Mouse (Mus musculus): ENCODE measurements at regions not wholly inside any gene's neighbourhood (a gene's known extent, or its start where the extent isn't known, plus 50 kb on each side); places are given as distances from the start of the nearest gene placed in this dataset.
A peak's percentile ranks its signal among the peaks of the same experiment; 100 is the strongest.

- DNase-seq: no peak
These were observed 389.0 kb upstream of the Klf4 start for GRCm38 (mm10) chr4:55921217-55921616.

DNA sequence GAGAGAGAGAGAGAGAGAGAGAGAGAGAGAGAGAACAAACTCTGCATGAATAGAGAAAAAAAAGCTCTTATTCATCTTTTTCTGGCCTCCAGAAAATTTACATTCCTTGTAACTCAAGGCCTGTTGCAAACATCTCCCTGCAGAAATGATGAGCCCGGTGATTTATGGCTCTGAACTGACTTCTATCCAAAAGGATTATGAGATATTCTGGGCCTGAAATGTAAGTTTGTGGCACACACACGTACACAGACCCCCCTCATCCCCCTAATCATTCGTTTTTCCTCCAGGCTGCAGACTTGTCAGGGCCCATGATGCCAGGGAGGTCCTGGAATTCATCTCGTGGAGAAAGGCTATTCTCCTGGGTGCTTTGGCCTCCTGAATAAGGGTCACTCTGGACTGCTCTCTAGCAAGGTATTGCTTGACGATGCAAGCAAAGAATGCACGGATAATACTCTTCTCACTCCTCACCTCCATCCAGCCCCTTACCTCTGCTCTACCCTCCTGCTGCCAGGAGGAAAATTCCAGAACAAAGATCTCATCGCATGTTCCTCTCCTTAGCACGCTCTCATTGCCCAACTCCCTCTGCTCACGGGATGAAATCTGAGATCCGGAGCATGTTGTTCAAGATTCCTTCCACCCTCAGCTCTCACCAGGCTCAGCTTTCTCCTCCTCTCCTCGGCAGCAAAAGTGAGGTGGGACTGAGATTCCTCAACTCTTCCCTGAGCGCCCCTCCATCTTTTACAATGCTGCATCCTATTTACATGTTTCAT, 362.0 kb upstream of the Klf4 start:
- no peak for DNase-seq

DNA sequence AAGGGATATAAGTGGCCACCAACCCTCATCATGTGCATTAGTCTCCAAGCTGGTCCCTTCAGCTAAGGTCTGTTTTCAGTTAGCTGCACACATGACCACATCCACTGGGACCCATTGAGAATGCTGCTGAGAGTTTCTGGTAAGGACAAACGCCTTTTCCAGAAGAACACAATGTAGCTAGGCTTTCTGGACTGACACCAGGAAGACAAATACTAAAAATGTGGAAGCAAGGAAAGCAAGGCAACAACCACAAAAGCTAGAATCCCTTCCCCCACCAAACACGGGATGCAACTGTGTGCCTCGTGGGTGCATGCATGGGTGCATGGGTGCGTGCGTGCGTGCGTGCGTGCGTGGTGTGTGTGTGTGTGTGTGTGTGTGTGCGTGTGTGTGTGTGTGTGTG, 359.4 kb upstream of the Klf4 start:
- DNase-seq: no peak

- no peak for DNase-seq
These were observed 355.3 kb upstream of the Klf4 start for GRCm38 (mm10) chr4:55887581-55887980.

DNA sequence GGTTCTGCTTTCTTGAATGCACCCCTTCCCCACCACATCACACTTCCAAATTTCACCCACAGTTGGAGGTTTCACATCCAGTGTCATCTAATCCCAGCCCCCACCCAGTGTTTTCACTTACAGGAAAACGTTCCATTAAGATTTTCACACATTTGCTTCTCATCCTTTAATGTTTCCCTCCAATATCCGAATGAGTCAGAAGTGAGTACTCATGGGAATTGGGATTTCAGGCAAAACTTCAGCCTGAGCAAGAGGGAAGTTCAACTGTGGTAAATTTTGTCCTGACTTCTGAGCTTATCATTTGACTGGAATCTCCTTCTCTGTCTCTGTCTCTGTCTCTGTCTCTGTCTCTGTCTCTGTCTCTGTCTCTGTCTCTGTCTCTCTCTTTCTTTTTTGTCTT, 350.3 kb upstream of the Klf4 start:
- no peak for DNase-seq

- peak; percentile 40 for DNase-seq
These were observed 343.0 kb upstream of the Klf4 start for GRCm38 (mm10) chr4:55875304-55875703.

DNA sequence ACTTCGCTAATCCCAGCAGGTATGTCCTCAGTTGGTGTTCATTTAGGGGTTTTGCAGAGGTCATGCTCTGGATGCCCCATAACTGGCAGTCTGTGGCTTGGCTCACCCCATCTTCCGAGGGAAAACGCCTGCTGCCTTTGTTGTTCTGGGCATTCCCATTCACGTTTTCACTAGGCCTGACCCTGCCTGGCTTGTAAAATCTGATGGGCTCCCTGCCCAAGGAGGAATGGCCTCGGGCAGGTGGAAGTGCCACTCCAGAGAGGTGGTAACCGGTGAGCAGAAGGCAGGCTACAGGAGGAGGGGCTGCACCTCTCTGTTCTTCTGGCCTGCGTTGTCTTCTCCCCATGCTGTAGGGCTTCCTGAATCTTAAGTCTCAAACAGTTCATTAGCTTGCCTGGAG, 342.6 kb upstream of the Klf4 start:
- no peak for DNase-seq

GRCm38 (mm10) chr4:55874276-55874675, 342.0 kb upstream of the Klf4 start:
- no peak for DNase-seq

DNA sequence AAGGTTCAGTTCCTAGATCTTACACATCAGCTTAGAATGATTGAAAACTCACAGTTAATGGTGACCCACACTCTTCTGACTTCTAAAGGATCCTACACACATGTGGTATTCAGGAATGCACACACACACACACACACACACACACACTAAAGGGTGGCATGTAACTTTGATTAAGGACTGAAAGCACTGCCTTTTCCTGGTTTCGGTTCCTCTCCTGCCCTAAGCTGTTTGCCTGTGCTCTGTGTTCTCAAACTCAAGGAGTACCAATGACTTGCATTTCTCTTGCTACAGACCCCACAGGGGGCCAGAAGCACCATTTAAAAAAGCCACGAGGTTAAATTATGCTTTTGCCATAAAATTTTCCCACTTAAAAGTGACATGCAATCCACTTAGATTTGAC, 327.8 kb upstream of the Klf4 start:
- no peak for DNase-seq

- no peak for DNase-seq
These were observed 327.0 kb upstream of the Klf4 start for GRCm38 (mm10) chr4:55859211-55859761.

- DNase-seq: no peak
These were observed 319.2 kb upstream of the Klf4 start for GRCm38 (mm10) chr4:55851430-55851829.

GRCm38 (mm10) chr4:55851027-55851426, 318.8 kb upstream of the Klf4 start:
- DNase-seq: no peak

- peak; percentile 28 for DNase-seq
These were observed 311.6 kb upstream of the Klf4 start for GRCm38 (mm10) chr4:55843727-55844401.

DNA sequence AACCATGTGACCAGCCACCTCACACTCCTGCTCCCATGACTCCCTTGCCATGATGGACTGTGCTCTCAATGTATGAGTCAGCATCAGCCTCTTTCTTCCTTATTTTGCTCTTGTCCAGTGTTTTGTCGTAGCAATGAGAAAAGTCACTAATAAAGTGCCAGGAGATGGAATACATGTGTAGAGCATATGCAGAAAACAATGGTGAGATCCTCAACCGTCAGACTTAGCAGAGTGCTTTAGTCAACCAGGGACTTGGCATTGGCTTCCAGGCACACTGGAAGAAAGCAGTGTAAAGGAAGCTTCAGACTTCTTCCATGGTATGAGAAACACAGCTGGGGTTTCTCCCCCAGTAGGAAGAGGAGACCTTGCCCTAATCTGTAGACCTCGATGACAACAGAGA, 306.3 kb upstream of the Klf4 start:
- DNase-seq: no peak

GRCm38 (mm10) chr4:55824047-55824760, 291.9 kb upstream of the Klf4 start:
- no peak for DNase-seq

DNA sequence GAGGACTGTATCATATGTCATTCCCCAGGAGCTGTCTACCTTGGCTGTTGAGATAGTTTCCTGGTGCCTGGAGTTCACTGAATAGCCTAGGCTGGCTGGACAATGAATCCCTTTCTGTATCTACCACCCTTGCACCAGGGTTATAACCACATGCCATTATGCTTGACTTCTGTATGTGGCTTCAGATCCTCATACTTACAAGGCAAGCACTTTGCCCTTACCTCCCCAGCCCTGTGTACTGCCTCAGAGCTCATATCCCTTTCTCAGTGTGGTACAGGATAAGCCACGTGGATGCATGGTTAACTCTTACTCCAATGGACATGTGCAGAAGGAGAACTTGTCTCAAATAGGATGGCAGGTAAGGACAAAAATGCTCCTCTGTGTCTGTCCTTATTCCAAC, 291.3 kb upstream of the Klf4 start:
- DNase-seq: no peak

GRCm38 (mm10) chr4:55817035-55817818, 285.0 kb upstream of the Klf4 start:
- DNase-seq: no peak

DNA sequence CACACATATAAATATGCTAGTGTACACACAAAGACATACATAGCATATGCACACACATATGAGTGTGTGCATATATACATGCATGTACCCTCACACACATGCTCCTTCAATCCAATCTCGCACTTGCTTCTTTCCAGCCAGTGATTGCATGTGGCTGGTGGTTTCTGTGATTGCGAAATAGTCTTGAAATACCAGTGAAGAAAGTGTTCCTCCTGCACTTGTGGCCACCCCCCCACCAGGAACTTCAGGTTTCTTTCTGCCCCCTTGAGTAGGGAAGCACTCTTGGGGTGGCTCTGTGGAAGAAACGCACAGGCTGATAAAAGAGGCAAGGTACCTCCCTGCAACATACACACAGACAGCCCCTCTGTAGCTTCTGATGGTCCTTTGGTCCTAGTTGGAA, 283.6 kb upstream of the Klf4 start:
- DNase-seq: peak; percentile 34

- DNase-seq: peak; percentile 22
These were observed 280.6 kb upstream of the Klf4 start for GRCm38 (mm10) chr4:55812846-55813245.

- no peak for DNase-seq
These were observed 279.4 kb upstream of the Klf4 start for GRCm38 (mm10) chr4:55811656-55812055.

GRCm38 (mm10) chr4:55808501-55808900, 276.2 kb upstream of the Klf4 start:
- no peak for DNase-seq

GRCm38 (mm10) chr4:55806799-55807198, 274.5 kb upstream of the Klf4 start:
- DNase-seq: no peak

Data from lung, postnatal 14 days (tissue).